Mouse (Mus musculus) left cerebral cortex, adult 18-20 months (tissue): ENCODE measurements around the gene Ugt1a5. TPM values are rescaled to one million over a fixed set of nuclear protein-coding genes. Genes with fewer than 3 reads are reported as not detected.

Experiments used
- DNase-seq, 2 experiments: peaks; one replicate each; pipeline ENCODE4 v3.0.0; 2021 to 2022; ENCODE audit warnings: low spot score in 2 of 2, mixed read lengths in 1 of 2
- total RNA-seq, 2 experiments: library from RNA; stranded (reverse); gene quantifications; 2 replicates each; pipeline ENCODE4 v1.2.3; 2021

Gene Ugt1a5
- total RNA-seq, 2 experiments from 2014 or later: not detected

DNA sequence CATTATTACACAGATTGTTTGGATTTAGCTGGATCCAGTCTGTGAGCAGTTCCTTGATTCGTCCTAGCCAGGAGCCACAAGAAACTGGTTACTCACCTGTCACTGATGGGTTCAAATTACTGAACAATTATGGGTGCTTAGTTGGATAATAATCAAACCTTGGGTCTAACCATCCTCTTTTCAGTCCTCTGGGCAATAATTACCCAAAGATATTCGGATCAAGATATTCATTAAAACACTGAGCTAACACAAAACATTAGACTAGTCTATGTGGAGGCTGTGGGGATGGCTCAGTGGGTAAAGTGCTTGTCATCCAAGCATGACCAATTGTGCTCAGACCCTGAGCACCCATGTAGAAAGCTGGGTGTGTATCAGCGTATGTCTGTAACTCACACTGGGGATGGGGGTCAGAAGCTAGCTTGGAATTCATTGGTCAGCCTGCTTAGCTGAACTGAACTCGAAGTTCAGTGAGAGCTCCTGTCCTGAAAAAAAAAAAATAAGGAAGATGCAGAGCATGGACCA is 70.1 kb downstream of the Ugt1a5 start:
- DNase-seq: no peak

DNA sequence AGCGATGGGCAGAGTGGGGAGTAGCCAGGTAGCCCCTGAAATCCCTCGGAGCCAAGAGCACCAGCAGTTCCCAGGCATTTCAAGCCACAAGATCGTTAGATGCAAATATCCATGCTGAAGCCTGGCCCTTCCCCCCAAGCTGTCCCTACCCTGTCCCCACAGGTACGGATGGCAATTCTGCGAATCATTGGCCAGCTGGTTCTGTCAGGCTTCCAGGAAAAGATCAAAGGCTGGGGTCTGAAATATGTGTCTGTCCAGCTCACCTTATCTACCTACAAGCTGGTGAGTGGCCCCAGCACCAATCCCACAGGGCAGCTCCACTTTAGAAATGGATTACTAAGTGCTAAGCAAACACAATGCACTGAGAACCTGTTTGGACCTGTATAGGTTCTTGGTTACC is 71.5 kb downstream of the Ugt1a5 start:
- DNase-seq: no peak

- no peak for DNase-seq
Observed at GRCm38 (mm10) chr1:88238771-88239170, 73.0 kb downstream of the Ugt1a5 start.

DNA sequence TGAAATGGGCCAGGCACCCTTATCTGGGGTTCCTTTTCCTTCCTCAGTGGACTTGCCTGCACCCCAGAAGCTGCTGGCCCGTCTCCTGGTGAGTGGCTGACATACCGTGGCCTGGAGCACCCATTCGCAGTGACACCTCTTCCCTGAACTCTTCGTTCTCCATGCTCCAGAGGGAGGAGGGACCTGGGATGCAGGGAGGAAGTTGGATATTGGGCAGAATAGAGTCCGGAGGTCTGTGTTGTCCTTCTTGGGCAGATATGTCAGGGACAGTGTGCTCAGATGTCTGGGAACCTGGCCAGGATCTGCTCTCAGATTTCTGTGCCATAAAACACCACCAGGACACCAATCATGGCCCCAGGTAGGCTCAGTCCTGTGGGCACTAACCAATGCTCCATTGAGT is 74.3 kb downstream of the Ugt1a5 start:
- no peak for DNase-seq

DNA sequence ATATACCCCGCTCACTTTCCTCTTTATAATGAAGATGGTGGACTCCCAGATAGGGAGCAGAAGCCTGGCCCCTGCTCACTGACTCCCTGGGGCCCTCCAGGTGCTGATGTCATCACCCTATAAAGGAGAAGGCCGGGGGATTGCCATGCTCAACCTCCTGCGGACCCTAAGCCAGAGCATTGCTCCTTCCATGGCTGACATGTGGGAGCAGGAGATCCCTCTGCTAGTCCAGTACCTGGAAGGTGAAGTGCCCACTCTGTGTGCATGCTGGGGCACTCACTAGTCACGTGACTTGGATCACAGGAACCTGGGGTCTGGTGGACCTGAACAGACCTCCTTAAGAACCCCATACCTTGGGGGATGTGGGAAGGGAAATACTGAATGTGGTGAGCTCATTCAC is 74.8 kb downstream of the Ugt1a5 start:
- DNase-seq: no peak

DNA sequence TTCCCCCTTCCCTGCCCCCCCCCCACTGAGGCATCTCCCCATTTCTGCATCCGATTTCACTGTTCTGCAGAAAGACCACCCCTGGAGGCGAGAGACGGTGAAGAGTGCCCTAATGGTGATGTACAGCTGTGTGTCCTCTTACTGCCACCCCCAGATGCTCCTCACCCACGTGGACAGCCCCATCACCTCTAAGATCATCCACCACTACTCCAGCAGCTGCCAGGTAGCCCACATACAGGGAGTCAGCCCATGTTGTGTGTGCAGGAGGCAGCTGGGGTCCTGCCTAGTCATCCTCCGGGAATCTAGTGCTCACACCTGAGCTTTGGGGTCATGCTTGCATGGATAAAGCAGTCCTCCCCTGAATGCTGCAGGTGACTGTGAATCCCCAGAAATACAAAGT is 78.0 kb downstream of the Ugt1a5 start:
- no peak for DNase-seq

GRCm38 (mm10) chr1:88245881-88246280 is 80.1 kb downstream of the Ugt1a5 start:
- no peak for DNase-seq

DNA sequence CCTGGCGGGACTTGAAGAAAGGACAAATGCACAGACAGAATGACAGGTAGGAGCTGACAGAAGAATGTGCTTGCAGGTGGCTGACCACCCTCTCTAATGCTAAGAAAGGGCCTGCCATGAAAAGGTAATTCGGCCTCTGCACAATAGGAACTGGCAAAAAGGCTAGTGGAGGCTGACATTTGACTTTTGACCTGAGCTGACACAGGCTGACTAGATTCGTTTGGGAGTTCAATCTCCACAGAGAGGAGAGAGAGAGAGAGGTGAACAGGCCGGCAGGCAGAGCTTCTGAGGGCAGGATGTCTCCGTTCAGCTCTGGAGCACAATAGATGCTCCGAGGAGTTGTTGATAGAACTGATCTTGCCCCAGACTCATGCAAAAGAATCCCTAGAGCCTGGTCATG is 80.6 kb downstream of the Ugt1a5 start:
- DNase-seq: no peak

- DNase-seq: no peak
Observed at GRCm38 (mm10) chr1:88247660-88248059, 81.8 kb downstream of the Ugt1a5 start.

- DNase-seq: no peak
Observed at GRCm38 (mm10) chr1:88248658-88249057, 82.8 kb downstream of the Ugt1a5 start.

DNA sequence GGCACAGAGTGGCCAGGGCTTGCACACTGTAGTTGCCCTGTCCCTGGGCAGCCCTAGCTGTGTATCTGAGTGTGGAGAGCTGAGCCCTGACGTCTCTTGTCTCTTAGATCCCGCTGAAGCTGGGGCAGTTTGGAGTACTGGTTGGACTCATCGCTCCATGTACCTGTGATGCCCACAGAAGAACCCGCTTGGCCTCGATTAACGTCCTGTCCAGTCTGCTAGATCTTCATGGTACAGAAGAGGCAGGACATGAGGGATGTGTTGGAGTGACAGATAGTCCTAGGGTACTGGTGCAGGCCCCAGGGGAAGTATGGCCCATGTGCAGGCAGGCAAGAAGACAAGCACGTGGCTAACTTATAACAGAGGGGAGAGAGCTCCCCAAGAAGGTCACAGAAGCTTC is 83.8 kb downstream of the Ugt1a5 start:
- no peak for DNase-seq

DNA sequence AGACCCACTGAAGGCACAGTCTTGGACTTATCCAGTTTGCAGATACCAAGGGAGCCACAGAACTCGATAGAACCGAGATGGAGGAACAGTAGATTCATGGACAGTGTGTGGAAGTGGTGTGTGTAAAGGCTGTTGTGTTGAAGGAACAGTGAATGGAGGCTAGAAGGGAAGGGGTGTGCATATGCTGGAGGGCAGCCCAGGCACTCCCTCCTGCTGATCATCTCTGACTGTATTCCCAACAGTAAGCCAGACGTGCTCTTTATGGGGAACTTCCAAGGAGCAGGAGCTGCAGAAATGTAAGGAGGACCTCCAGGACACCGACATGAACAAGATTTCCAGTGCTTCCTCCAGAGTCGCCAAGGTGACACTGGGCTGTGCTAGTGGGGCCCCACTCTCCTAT is 84.2 kb downstream of the Ugt1a5 start:
- DNase-seq: no peak

GRCm38 (mm10) chr1:88253106-88253505 is 87.3 kb downstream of the Ugt1a5 start:
- DNase-seq: no peak

- no peak for DNase-seq
Observed at GRCm38 (mm10) chr1:88253540-88253939, 87.7 kb downstream of the Ugt1a5 start.

GRCm38 (mm10) chr1:88254793-88255465 is 89.1 kb downstream of the Ugt1a5 start:
- no peak for DNase-seq

GRCm38 (mm10) chr1:88255466-88255857 is 89.7 kb downstream of the Ugt1a5 start:
- DNase-seq: no peak

DNA sequence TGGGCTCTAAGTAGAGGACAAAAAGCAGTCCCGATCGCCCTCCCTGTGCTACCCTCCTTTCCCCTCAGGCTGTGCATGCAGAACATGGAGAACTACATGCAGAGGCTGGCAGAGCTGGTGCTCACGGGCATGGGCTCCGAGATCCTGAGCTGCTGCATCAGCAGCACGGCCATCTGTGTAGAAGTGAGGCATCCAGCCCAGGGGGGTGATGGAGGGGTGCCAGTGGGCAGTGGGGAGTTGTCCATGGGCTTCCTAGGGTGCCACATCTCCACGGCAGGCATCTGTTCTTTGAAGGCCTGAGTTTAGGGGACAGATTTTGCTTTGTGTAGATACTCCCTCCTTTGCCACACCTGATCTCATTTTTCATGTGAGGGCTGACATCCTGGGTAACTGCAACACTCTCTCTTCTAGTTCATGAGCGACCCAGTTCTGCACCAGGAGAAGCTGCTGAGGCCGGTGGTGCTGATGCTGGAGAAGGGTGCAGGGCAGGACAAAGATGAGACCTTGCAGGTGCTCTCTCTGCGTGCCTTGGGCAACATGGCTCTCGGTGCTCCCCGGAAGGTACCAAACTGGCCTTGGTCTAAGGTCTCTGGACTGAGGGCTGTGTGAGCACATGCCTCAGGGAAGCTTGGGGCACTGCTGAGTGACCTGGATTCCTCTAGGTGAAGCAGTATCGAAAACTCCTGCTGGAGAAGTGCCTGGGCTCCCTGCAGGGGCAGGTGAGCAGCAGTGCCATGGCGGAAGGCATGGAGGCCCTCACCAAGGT is 90.4 kb downstream of the Ugt1a5 start:
- DNase-seq: no peak

GRCm38 (mm10) chr1:88256886-88257663 is 91.3 kb downstream of the Ugt1a5 start:
- DNase-seq: no peak

GRCm38 (mm10) chr1:88257681-88258080 is 91.9 kb downstream of the Ugt1a5 start:
- DNase-seq: no peak

DNA sequence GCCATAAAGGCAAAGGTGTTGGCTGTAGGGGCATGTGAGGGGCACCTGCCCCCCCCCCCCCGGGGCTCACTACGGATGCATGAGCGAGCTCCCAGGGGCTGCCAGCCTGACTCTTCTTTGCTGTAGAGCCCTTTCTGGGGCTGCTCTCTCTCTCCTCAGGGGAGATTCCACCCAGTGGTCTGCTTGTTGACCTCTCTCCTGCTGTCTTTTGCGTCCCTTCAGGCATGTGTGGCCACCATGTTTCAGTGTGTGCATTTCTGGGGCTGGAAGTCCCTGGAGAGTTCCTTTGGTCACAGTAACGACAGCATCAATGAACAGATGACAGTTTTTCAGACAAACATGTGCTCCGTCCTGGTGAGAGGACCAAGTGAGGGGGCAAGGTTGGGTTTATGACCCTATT is 92.5 kb downstream of the Ugt1a5 start:
- DNase-seq: no peak

DNA sequence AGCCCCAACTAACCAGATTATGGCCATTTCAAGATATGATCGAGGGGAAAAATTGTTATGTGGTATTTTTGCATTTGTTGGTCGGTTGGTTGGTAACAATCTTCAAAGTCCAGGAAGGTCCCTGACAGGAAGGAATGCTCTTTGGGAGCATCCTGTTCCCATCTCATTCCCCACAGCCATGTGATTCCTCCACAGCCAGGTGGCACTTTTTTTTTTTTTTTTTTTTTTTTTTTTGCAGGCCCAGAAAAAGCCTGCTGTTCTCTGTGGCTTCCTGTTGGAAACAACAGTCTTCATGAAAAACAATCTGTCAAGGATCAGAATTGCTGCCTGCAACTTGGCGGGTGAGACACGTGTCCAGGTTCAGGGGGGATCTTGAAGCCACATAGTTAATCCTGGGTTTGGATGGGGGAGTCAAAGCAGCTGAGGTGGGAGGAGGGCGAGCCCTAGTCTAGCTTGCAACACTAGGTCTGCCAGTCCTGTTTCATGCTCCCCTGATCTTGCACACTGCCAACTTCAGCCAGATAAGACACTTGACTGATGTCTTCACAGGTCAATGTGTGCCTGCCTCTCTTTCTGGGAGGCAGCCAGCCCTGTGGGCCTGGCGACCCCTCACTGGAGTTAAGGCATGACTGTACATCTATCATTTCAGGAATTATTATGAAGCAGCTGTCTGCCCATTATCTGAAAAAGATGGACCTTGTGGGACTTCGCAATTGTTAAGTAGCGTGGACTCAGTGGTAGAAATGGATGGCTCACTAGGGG is 93.2 kb downstream of the Ugt1a5 start:
- no peak for DNase-seq
